Mouse (Mus musculus): ENCODE results near the gene Rrn3.

DNA sequence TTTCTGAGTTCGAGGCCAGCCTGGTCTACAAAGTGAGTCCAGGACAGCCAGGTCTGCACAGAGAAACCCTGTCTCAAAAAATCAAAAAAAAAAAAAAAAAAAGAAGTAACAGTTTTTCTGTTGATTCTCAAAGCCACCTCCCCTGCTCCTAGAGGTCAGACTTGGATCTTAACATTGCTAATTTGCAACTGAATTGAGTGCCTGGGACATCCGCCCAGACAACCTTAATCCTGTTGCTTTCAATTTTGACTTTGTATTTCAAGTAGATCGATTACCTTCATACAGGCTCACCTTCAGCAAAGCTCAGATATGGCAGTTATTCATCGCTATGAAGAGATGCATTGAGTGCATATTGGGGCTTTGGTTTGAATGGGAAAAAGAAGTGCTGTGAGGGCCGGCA lies 31.2 kb upstream of the Rrn3 start:
- TF ChIP-seq CHD2 (IDR thresholded peaks at IDR 0.05; ENCODE audit: low read depth, low read length): no peak
- TF ChIP-seq HCFC1 (IDR thresholded peaks at IDR 0.05; ENCODE audit: borderline replicate concordance, insufficient read depth, low read length): no peak
- TF ChIP-seq ZNF384 (IDR thresholded peaks at IDR 0.05; ENCODE audit: low read depth, low read length): peak; percentile 90
- no peak for TF ChIP-seq ZC3H11A (IDR thresholded peaks at IDR 0.05; ENCODE audit: borderline replicate concordance, low read depth, low read length)
